Mouse (Mus musculus) cerebellum, adult 2 months (tissue): ENCODE measurements around the gene Ndufa7.

Experiments
- CTCF ChIP-seq: fragments of 200-500 bp; IDR thresholded peaks from 2 replicates; pipeline ENCODE4 v1.5.1; 2011; ENCODE audit warnings: low read depth, mild to moderate bottlenecking, control low read depth, low read length, moderate library complexity, borderline replicate concordance; ENCODE audit not compliant: insufficient read depth
- POLR2A ChIP-seq: fragments of 200-500 bp; IDR thresholded peaks from 2 replicates; pipeline ENCODE4 v1.6.1; 2011; ENCODE audit warnings: low read length, control low read depth, borderline replicate concordance; ENCODE audit not compliant: insufficient read depth

- TF ChIP-seq POLR2A (no peak), CTCF (no peak)
These were observed 25.1 kb upstream of the Ndufa7 start for GRCm38 (mm10) chr17:33799277-33799676.
